Mouse (Mus musculus) neural tube, embryonic 14.5 days (tissue): ENCODE measurements at regions not wholly inside any gene's neighbourhood (a gene's known extent, or its start where the extent isn't known, plus 50 kb on each side); places are given as distances from the start of the nearest gene placed in this dataset.

Source experiments
- ATAC-seq: fragments of 200-750 bp; cut with Nextera tagmentation; 2 replicates; pipeline ENCODE4 v1.8.0; 2017; ENCODE audit warnings: low read depth, mild to moderate bottlenecking, moderate TSS enrichment, moderate library complexity
- H3K27ac ChIP-seq: fragments of 300-500 bp; sonication (generic); 2 replicates; pipeline ENCODE4 v1.5.1; 2014; ENCODE audit warnings: low read depth, mild to moderate bottlenecking, control low read depth, low read length, moderate library complexity, mixed read lengths
- H3K27me3 ChIP-seq: fragments of 300-500 bp; sonication (generic); 2 replicates; pipeline ENCODE4 v1.6.1; 2014; ENCODE audit warnings: low read length; ENCODE audit not compliant: control insufficient read depth, insufficient read depth
- H3K36me3 ChIP-seq: fragments of 300-500 bp; sonication (generic); 2 replicates; pipeline ENCODE4 v1.6.1; 2014; ENCODE audit warnings: low read length, mixed read lengths; ENCODE audit not compliant: control insufficient read depth, insufficient read depth
- H3K4me1 ChIP-seq: fragments of 300-500 bp; sonication (generic); 2 replicates; pipeline ENCODE4 v1.6.1; 2014; ENCODE audit warnings: low read length; ENCODE audit not compliant: control insufficient read depth, insufficient read depth
- H3K4me2 ChIP-seq: fragments of 300-500 bp; sonication (generic); 2 replicates; pipeline ENCODE4 v1.6.1; 2014; ENCODE audit warnings: mild to moderate bottlenecking, low read depth, low read length, control low read depth
- H3K4me3 ChIP-seq: fragments of 300-500 bp; sonication (generic); 2 replicates; pipeline ENCODE4 v1.5.1; 2014; ENCODE audit warnings: low read depth, low read length, control low read depth, mixed read lengths
- H3K9ac ChIP-seq: fragments of 300-500 bp; sonication (generic); replicated peaks from 2 replicates; pipeline ENCODE4 v1.6.1; 2014; ENCODE audit warnings: low read depth, mild to moderate bottlenecking, control low read depth, low read length, mixed read lengths
- H3K9me3 ChIP-seq: fragments of 300-500 bp; sonication (generic); 2 replicates; pipeline ENCODE4 v1.6.1; 2016; ENCODE audit warnings: low read length; ENCODE audit not compliant: control insufficient read depth
- WGBS: fragments of 180-500 bp; shearing (Covaris S2); extraction: QIAGEN DNeasy Blood & Tissue Kit; methylation state at CpG from one replicate; pipeline ENCODE4 v1.1.7; 2014; 5-methylcytosine and 5-hydroxymethylcytosine counted together

- no peak overlapping the region for H3K9ac ChIP-seq
- H3K4me3 ChIP-seq: no peak overlapping the region
- no peak overlapping the region for H3K4me2 ChIP-seq
- no peak overlapping the region for H3K27ac ChIP-seq
- no peaks in the 10 kb centered on the region for H3K4me1 ChIP-seq
- no peak for ATAC-seq
- H3K9me3 ChIP-seq: no peaks in the 10 kb centered on the region
- H3K36me3 ChIP-seq: no peaks in the 10 kb centered on the region
- no peaks in the 10 kb centered on the region for H3K27me3 ChIP-seq
- 64% methylated on average over 9 of the region's 9 CpGs for WGBS
These were observed 70.4 kb downstream of the Irx5 start for GRCm38 (mm10) chr8:92427801-92428200.

DNA sequence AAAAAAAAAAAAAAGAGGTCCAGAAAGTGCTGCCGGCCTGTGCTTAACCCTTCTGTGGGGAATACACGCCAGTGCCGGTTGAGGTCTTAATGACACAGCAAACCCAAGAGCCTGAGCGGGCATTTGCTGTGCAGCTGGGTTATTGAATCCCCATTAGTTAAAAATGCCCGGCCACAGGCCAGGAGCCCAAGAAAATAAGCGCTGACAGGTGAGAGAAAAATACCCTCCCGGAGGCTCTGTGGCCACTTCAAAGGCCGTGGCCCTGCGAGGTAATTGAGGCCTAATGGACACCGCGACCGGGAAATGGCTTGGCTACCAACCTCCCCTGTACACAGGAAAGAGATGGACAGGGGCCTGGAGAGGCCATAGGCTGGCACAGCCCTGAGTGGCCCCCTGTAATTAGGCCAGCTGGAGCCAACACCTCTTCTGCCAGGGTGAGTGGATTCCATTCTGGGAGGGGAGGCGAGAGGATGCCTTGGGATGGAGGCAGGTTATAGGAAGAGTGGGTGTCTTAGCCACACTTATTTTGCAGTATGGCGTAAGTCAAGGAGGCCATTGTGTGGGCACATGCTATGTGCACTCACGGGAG is 79.7 kb downstream of the Irx5 start:
- Histone ChIP-seq H3K4me2 (no peak overlapping the region), H3K36me3 (no peaks in the 10 kb centered on the region), H3K27me3 (no peaks in the 10 kb centered on the region), H3K27ac (no peak overlapping the region), H3K4me3 (no peak overlapping the region), H3K9me3 (no peaks in the 10 kb centered on the region), H3K9ac (no peak overlapping the region), H3K4me1 (no peaks in the 10 kb centered on the region)
- 47% methylated on average over 15 of the region's 15 CpGs for WGBS
- no peak for ATAC-seq

GRCm38 (mm10) chr8:92438294-92438693 is 80.9 kb downstream of the Irx5 start:
- Histone ChIP-seq H3K9ac (no peak overlapping the region), H3K9me3 (no peaks in the 10 kb centered on the region), H3K4me1 (no peaks in the 10 kb centered on the region), H3K4me2 (no peak overlapping the region), H3K36me3 (no peaks in the 10 kb centered on the region), H3K27me3 (no peaks in the 10 kb centered on the region), H3K4me3 (no peak overlapping the region), H3K27ac (no peak overlapping the region)
- WGBS: 59% methylated on average over 9 of the region's 9 CpGs
- no peak for ATAC-seq

DNA sequence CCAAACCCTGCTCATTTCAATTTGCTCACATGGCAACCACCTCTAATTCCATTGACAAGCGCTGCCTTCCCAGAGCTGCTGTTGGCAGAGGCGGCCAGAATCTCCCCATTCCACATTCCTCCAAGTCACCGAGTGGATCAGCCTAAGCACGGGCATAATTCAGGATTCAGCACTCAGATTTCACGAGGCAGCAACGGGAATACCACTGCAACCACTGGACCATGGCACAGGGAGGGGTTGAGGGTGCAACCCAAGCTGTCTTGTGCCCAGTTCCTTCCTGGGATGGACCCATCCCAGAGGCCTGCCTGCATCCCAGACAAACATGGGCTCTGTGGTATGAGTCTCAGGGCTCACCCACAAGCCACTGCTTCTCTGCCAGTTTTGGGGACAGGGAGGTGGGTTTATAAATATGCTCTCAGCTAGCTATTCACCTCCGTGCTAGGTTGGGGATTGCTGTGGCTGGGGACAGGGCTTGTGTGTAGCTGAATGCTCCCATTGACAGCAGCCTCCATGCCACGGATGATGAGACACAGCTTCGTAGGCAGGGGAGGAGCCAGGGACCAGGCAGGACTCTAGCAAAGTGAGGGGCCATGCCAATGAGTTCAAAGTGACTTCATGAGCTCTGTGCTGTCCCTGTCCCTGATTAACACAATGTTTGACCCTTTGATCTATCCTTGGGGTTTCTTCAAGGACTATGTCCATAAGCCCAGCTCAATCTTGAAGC is 82.5 kb downstream of the Irx5 start:
- H3K4me1 ChIP-seq: no peaks in the 10 kb centered on the region
- no peak overlapping the region for H3K4me3 ChIP-seq
- no peak for ATAC-seq
- no peak overlapping the region for H3K9ac ChIP-seq
- no peaks in the 10 kb centered on the region for H3K36me3 ChIP-seq
- no peaks in the 10 kb centered on the region for H3K9me3 ChIP-seq
- WGBS: 56% methylated on average over 9 of the region's 9 CpGs
- no peak overlapping the region for H3K4me2 ChIP-seq
- no peak overlapping the region for H3K27ac ChIP-seq
- no peaks in the 10 kb centered on the region for H3K27me3 ChIP-seq

- Histone ChIP-seq H3K27ac (no peak overlapping the region), H3K4me3 (no peak overlapping the region), H3K4me2 (no peak overlapping the region), H3K9me3 (no peaks in the 10 kb centered on the region), H3K27me3 (no peaks in the 10 kb centered on the region), H3K4me1 (no peaks in the 10 kb centered on the region), H3K9ac (no peak overlapping the region), H3K36me3 (no peaks in the 10 kb centered on the region)
- no peak for ATAC-seq
- 48% methylated on average over 6 of the region's 6 CpGs for WGBS
These were observed 84.7 kb downstream of the Irx5 start for GRCm38 (mm10) chr8:92442086-92442485.

DNA sequence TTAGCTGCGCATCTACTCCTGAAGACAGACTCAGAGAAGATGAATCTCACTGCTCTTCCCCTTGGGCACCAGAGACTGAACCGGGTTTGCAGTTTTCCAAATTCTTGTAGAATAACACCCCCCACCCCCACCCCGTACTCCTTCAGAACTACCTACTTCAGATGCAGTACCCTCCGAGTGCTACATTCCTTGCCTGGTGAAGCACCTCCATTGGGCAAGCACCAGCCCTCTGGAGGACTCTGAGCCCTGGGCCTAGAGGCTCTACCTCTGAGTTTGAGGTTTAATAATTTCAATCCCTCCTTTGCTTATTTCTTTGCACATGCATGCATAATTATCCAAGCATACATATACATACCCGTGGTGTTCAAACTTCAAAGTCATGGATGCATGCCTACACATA is 101.9 kb downstream of the Irx5 start:
- no peak overlapping the region for H3K9ac ChIP-seq
- H3K4me2 ChIP-seq: no peak overlapping the region
- ATAC-seq: no peak
- WGBS: 92% methylated on average over 5 of the region's 5 CpGs
- 0 out of 2 replicates have a peak, but pooled peaks cover 5% of the 10 kb centered on the region for H3K27me3 ChIP-seq
- H3K4me1 ChIP-seq: peaks cover 3% of the 10 kb centered on the region; the same call in 1 of the 2 replicates
- H3K9me3 ChIP-seq: no peaks in the 10 kb centered on the region
- no peak overlapping the region for H3K27ac ChIP-seq
- H3K36me3 ChIP-seq: no peaks in the 10 kb centered on the region
- H3K4me3 ChIP-seq: no peak overlapping the region

GRCm38 (mm10) chr8:92460129-92460953 is 102.9 kb downstream of the Irx5 start:
- peaks cover 3% of the 10 kb centered on the region; the same call in 1 of the 2 replicates for H3K4me1 ChIP-seq
- peak overlapping the region; percentile 69 for H3K27ac ChIP-seq
- no peaks in the 10 kb centered on the region for H3K9me3 ChIP-seq
- under 1% methylated on average over 89 of the region's 93 CpGs for WGBS
- 0 out of 2 replicates have a peak, but pooled peaks cover 5% of the 10 kb centered on the region for H3K27me3 ChIP-seq
- no peaks in the 10 kb centered on the region for H3K36me3 ChIP-seq
- peak; percentile 89 for ATAC-seq
- peak overlapping the region; percentile 55 for H3K4me3 ChIP-seq
- peak overlapping the region; percentile 57 for H3K9ac ChIP-seq
- H3K4me2 ChIP-seq: peak overlapping the region; percentile 94

DNA sequence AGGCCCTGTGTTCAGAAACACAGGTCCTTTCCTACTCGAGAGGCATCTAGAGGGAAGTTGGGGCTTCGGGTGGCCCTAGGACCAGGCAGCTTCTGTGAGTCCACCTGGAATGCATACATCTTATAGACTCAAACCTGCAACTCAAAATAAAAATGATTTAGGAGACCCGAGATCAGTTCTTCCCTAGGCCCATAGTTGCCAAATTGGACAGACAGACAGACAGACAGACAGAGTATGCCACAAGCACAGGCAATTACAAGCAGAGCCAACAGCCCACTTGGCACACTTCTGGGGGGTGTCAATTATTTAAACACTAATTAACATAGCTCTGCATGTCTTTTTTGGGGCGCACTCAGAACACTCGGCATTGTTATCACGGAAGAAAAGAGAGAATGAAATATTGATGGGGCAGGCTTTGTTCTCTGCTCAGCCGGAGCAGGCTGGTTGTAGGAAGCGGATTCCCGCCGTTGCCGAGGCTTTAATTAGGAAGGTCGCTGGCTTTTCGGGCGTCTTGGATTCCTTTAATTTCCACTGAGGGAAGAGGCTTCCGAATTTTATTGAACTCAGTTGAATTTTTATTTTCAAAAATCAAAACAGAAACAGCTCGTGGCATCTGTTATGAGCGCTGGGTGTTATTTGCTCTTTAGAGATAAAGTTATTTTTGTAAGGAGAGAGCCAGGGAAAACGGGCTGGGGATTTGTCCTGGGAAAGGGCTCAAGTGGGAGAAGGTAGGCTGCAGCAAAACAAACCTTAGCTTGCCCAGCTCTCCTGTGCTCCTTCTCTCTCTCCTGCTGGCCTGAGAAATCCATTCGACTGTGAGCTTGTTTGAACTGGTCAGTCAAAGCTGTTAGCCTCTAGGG is 111.9 kb downstream of the Irx5 start:
- H3K27me3 ChIP-seq: peaks cover 4% of the 10 kb centered on the region; the same call in 1 of the 2 replicates

More for the DNA sequence above, 111.9 kb downstream of the Irx5 start:
- Histone ChIP-seq H3K27ac (no peak overlapping the region), H3K36me3 (no peaks in the 10 kb centered on the region), H3K9me3 (no peaks in the 10 kb centered on the region), H3K4me2 (peak overlapping the region; percentile 3; the same call in 1 of the 2 replicates), H3K4me3 (no peak overlapping the region), H3K9ac (0 out of 2 replicates have a peak overlapping the region, but pooled peaks have one; percentile 5), H3K4me1 (no peaks in the 10 kb centered on the region; the same call in 1 of the 2 replicates)
- ATAC-seq: no peak
- 21% methylated on average over 19 of the region's 19 CpGs for WGBS
